Mouse (Mus musculus) limb, embryonic 14.5 days (tissue): ENCODE measurements around the gene Pfkfb2. TPM values are rescaled to one million over a fixed set of nuclear protein-coding genes. Genes with fewer than 3 reads are reported as not detected.

Experiments
- ATAC-seq: fragments of 200-750 bp; cut with Nextera tagmentation; 2 replicates; pipeline ENCODE4 v1.8.0; 2017; ENCODE audit warnings: low read depth, moderate number of reproducible peaks, moderate TSS enrichment; ENCODE audit not compliant: low FRiP score
- DNase-seq: peaks from one replicate; pipeline ENCODE4 v3.0.0-alpha.2; 2015; ENCODE audit warnings: low spot score
- H3K27ac ChIP-seq: fragments of 300-500 bp; sonication (generic); replicated peaks from 2 replicates; pipeline ENCODE4 v1.5.1; 2014; ENCODE audit warnings: low read depth, mild to moderate bottlenecking, low read length, moderate library complexity, mixed read lengths
- H3K27me3 ChIP-seq: fragments of 300-500 bp; sonication (generic); 2 replicates; pipeline ENCODE4 v1.6.1; 2014; ENCODE audit warnings: low read length, mixed read lengths; ENCODE audit not compliant: control insufficient read depth, insufficient read depth
- H3K36me3 ChIP-seq: fragments of 300-500 bp; sonication (generic); 2 replicates; pipeline ENCODE4 v1.6.1; 2014; ENCODE audit warnings: mild to moderate bottlenecking, low read length, moderate library complexity, mixed read lengths; ENCODE audit not compliant: control insufficient read depth, insufficient read depth
- H3K4me1 ChIP-seq: fragments of 300-500 bp; sonication (generic); 2 replicates; pipeline ENCODE4 v1.6.1; 2014; ENCODE audit warnings: antibody characterized with exemption, low read length, mixed read lengths; ENCODE audit not compliant: control insufficient read depth, insufficient read depth
- H3K4me2 ChIP-seq: fragments of 300-500 bp; sonication (generic); replicated peaks from 2 replicates; pipeline ENCODE4 v1.6.1; 2014; ENCODE audit warnings: low read depth, mild to moderate bottlenecking, low read length, moderate library complexity; ENCODE audit not compliant: severe bottlenecking
- H3K4me3 ChIP-seq: fragments of 300-500 bp; sonication (generic); replicated peaks from 2 replicates; pipeline ENCODE4 v1.5.1; 2014; ENCODE audit warnings: low read length
- H3K9ac ChIP-seq: fragments of 300-500 bp; sonication (generic); 2 replicates; pipeline ENCODE4 v1.6.1; 2014; ENCODE audit warnings: mild to moderate bottlenecking, low read depth, low read length, moderate library complexity; ENCODE audit not compliant: severe bottlenecking
- H3K9me3 ChIP-seq: fragments of 300-500 bp; sonication (generic); 2 replicates; pipeline ENCODE4 v1.6.1; 2016; ENCODE audit warnings: low read length; ENCODE audit not compliant: control insufficient read depth
- POLR2A ChIP-seq: fragments of 200-500 bp; IDR thresholded peaks from 2 replicates; pipeline ENCODE4 v1.8.0; 2012; ENCODE audit warnings: inconsistent platforms, mild to moderate bottlenecking, moderate library complexity, borderline replicate concordance; ENCODE audit not compliant: insufficient read depth, insufficient read length; ENCODE audit errors: extremely low read depth
- WGBS: fragments of 180-500 bp; shearing (Covaris S2); extraction: QIAGEN DNeasy Blood & Tissue Kit; methylation state at CpG from one replicate; pipeline ENCODE4 v1.1.7; 2014; 5-methylcytosine and 5-hydroxymethylcytosine counted together
- polyA plus RNA-seq, 2 experiments: library from polyadenylated mRNA; depleted of rRNA in 1 of 2; stranded (reverse) in 1 of 2; unstranded in 1 of 2; fragments of >200 nt; fragmentation: Nextera tagmentation in 1 of 2; extraction: Ambion mirVana in 1 of 2; gene quantifications; 2 replicates each; pipeline versions ENCODE4 v1.2.1 to v1.2.3; 2012 to 2014

Pfkfb2 gene
- polyA plus RNA-seq, 2 experiments: 8.5 to 17.2 TPM

DNA sequence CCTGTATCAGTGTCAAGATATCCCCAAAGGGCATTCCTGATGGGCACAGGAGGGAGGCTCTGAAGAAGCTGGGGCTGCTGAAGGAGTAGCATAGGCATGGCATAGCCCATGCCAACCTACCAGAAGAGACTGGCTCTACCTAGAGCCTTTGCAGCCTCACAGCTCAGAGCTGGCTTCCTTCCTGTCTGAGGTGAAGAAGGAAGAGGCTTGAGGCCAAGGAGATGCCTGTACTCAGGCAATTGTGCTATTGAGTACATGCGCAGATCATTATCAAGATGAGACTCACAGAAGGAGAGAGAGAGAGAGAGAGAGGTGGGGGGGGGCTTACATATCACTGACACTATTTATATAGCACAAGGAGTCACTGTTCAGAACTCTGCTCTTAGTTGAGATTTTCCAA, 14.7 kb upstream of the Pfkfb2 start:
- H3K9ac ChIP-seq: no peak overlapping the region
- ATAC-seq (no peak), DNase-seq (no peak)
- no peak overlapping the region for H3K4me2 ChIP-seq
- H3K4me3 ChIP-seq: no peak overlapping the region
- no peaks in the 10 kb centered on the region for H3K36me3 ChIP-seq
- no peak overlapping the region for H3K27ac ChIP-seq
- no peak for TF ChIP-seq POLR2A
- no peaks in the 10 kb centered on the region for H3K9me3 ChIP-seq
- WGBS: 88% methylated on average over 1 of the region's 1 CpGs
- no peaks in the 10 kb centered on the region for H3K4me1 ChIP-seq
- H3K27me3 ChIP-seq: no peaks in the 10 kb centered on the region

DNA sequence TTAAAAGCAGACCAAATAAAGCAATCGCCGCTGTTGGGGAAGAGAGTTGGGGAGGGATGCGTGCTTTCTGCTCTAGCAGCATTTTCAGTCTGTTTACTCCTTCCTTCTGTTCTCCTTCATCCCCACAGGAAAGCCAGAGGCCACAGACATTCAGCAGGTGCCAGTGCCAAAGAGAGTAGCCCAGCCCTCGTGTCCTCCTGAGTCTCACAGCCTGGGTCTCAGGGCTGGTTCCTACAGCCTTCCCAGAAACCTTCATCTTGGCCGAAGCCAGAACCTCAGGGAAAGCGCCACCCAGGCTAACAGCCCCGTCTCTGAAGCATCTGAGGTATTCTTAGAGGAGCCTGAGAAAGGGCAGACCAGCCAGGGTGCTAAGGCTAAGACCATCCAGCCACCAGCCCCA, 13.1 kb upstream of the Pfkfb2 start:
- Histone ChIP-seq H3K27ac (no peak overlapping the region), H3K27me3 (no peaks in the 10 kb centered on the region), H3K4me2 (no peak overlapping the region), H3K9me3 (no peaks in the 10 kb centered on the region), H3K9ac (no peak overlapping the region), H3K4me3 (no peak overlapping the region), H3K4me1 (no peaks in the 10 kb centered on the region), H3K36me3 (no peaks in the 10 kb centered on the region)
- 93% methylated on average over 7 of the region's 7 CpGs for WGBS
- no peak for ATAC-seq
- no peak for DNase-seq
- no peak for TF ChIP-seq POLR2A

DNA sequence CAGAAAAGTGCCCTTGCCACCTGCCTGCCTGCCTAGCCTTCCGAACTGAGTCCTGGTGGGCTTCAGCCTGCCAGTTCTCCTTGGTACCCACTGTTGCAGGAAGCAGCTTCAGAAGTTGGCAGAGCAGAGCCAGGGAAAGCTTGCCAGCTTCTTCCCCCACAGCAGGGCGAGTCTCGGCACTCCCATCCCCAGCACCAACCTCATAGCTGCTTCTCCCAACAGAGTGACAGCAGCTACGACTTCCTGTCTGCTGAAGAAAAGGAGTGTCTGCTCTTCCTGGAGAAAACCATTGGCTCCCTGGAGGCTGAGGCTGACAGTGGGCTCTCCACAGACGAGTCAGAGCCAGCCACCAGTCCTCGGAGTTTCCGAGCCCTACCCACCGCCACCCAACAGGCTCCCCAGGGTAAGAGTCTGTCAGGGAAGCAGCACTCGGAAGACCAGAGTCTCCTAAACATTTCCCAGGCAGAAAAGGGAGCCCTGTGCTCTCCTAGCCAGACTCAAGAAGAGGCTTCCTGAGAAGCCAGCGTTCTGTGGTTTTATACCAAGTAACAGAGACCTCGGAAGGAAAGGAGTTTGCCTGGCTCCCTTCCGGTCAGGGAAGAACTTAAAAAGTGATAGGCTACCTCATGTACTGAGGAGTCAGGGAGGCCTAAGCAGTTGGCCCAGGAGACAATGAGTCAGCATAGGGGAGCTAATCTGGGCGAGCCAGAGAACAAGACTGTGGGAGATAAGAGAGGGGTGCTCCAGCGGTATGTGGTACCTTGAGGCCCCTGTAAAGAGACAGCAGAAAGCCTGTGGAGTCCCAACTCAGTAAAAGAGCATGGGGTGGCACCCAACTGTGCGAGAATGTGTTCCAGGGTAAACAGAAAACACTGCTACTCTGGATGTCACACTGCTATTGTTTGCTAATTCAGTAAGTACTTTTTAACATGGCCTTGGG, 12.0 kb upstream of the Pfkfb2 start:
- Histone ChIP-seq H3K36me3 (no peaks in the 10 kb centered on the region), H3K27me3 (no peaks in the 10 kb centered on the region), H3K4me2 (no peak overlapping the region), H3K4me3 (no peak overlapping the region), H3K27ac (no peak overlapping the region), H3K9me3 (no peaks in the 10 kb centered on the region), H3K4me1 (no peaks in the 10 kb centered on the region), H3K9ac (no peak overlapping the region)
- ATAC-seq (no peak), DNase-seq (no peak)
- no peak for TF ChIP-seq POLR2A
- WGBS: 61% methylated on average over 15 of the region's 15 CpGs

DNA sequence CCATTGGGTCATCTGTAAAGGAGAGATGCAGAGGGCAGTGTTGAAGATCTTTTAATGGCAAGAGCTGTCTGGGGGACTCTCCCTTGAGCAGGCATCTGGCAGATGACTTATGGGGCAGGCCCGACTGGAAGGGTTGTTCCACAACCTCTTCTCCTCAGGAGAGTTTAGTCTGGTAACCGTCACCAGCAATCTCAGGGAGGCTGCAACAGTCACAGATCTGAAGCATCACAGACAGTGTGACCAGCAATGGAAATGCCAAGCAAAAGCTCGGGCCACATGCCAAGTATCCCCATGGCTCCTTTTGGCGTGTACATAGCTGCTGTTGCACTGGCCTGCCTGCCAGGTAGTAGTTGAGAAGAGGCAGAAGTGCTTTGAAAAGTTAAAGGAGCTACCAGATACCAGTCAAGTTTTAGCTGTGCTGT, 11.2 kb upstream of the Pfkfb2 start:
- H3K27ac ChIP-seq: no peak overlapping the region
- no peak overlapping the region for H3K9ac ChIP-seq
- no peaks in the 10 kb centered on the region for H3K27me3 ChIP-seq
- WGBS: 54% methylated on average over 4 of the region's 4 CpGs
- no peaks in the 10 kb centered on the region for H3K9me3 ChIP-seq
- H3K36me3 ChIP-seq: no peaks in the 10 kb centered on the region
- no peak overlapping the region for H3K4me3 ChIP-seq
- DNase-seq: no peak
- no peak for TF ChIP-seq POLR2A
- H3K4me2 ChIP-seq: no peak overlapping the region
- no peaks in the 10 kb centered on the region for H3K4me1 ChIP-seq
- no peak for ATAC-seq

DNA sequence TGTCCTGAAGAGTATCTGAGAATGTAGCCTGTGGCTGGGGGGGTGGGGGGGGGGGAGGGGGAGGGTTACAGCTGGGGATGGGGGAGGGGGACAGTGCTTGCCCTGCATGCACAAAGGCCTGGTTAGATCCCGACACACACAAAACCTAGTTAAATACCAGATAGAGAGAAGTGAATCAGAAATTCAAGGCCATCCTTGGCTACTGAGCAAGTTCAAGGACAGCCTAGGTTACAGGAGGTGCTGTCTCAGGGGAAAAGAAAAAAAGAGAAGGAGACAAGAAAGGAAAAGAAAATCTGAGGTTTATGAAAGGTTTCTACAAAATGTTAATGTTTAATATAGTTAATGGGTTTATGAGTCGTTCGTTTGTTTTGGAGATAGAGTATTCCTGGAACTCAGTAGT, 10.6 kb upstream of the Pfkfb2 start:
- Histone ChIP-seq H3K9me3 (no peaks in the 10 kb centered on the region), H3K4me3 (no peak overlapping the region), H3K4me2 (no peak overlapping the region), H3K4me1 (no peaks in the 10 kb centered on the region), H3K36me3 (no peaks in the 10 kb centered on the region), H3K27me3 (no peaks in the 10 kb centered on the region), H3K27ac (no peak overlapping the region), H3K9ac (no peak overlapping the region)
- WGBS: 84% methylated on average over 3 of the region's 3 CpGs
- TF ChIP-seq POLR2A: no peak
- ATAC-seq: no peak
- no peak for DNase-seq
